Mouse (Mus musculus): Measurements from ENCODE around the gene Gm10142. TPM values are rescaled to one million over a fixed set of nuclear protein-coding genes. Genes with fewer than 3 reads are reported as not detected.
A peak's percentile ranks its signal among the peaks of the same experiment; 100 is the strongest.
"Not testable (repeated sequence)": the region's sequence is repeated elsewhere in the genome, so short reads cannot be mapped to it uniquely, and the experiment has no call there.

The Gm10142 gene
- polyA plus RNA-seq, 1 experiment from 2014 or later, result not detected

GRCm38 (mm10) chr10:77706326-77706725, 9.3 kb upstream of the Gm10142 start, which contains the start of gene Gm10272:
Gm10272 (plus strand) TSS chr10:77706626.
- Histone ChIP-seq H3K4me3 (no peak within 1 kb of the TSS), H3K4me1 (no peaks in the 10 kb centered on the region)

GRCm38 (mm10) chr10:77709831-77710230, 5.8 kb upstream of the Gm10142 start:
- Histone ChIP-seq H3K4me3 (no peak overlapping the region), H3K9me3 (peaks cover 28% of the 10 kb centered on the region), H3K27me3 (ENCODE audit: poor library complexity, severe bottlenecking) (no peaks in the 10 kb centered on the region), H3K36me3 (replicated peaks) (no peaks in the 10 kb centered on the region), H3K4me1 (no peaks in the 10 kb centered on the region), H3K27ac (no peak overlapping the region)
- DNase-seq (ENCODE audit: extremely low spot score, low spot score), result no peak
- whole genome bisulfite sequencing, result 78% methylated on average over 3 of the region's 3 CpGs

More at GRCm38 (mm10) chr10:77706326-77706725, 9.3 kb upstream of the Gm10142 start, which contains the start of gene Gm10272:
- Histone ChIP-seq H3K36me3 (replicated peaks) (no peaks in the 10 kb centered on the region), H3K27me3 (ENCODE audit: poor library complexity, severe bottlenecking) (no peaks in the 10 kb centered on the region), H3K9me3 (peaks cover 38% of the 10 kb centered on the region), H3K27ac (no peak within 1 kb of the TSS)
- no peak for DNase-seq (ENCODE audit: extremely low spot score, low spot score)
- WGBS, result 96% methylated on average over 1 of the region's 1 CpGs

GRCm38 (mm10) chr10:77711157-77711556, 4.5 kb upstream of the Gm10142 start, which contains the start of gene Gm10024:
Gm10024 (plus strand) TSS chr10:77711457.
- not testable (repeated sequence) for H3K4me1 ChIP-seq; H3K36me3 ChIP-seq (replicated peaks); DNase-seq (ENCODE audit: extremely low spot score, low spot score); H3K4me3 ChIP-seq; H3K27ac ChIP-seq; H3K27me3 ChIP-seq (ENCODE audit: poor library complexity, severe bottlenecking)
- H3K9me3 ChIP-seq, result peaks cover 15% of the 10 kb centered on the region

DNA sequence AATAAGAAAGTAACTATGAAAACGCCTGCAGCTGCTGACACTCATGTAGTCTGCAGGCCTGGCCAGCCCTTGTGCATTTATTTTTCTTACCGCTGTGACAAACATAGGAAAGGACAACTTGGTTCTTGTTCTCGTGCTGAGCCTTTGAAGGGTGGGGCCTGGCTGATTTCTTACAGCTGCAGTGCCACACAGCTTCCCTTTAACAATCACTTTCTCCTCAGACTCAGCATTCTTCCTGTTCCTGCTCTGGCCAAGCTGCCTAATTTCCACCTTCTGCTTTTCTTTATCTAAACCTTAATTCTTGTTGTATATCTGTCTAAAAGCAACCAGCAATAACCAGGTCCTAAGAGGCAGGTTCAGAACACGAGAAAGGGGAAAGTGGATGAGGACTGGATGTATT, 1.9 kb upstream of the Gm10142 start:
- peaks cover 7% of the 10 kb centered on the region; the same call in 1 of the 2 replicates for H3K9me3 ChIP-seq
- H3K36me3 ChIP-seq (replicated peaks), result no peaks in the 10 kb centered on the region
- WGBS, result 84% methylated on average over 4 of the region's 4 CpGs
- no peak overlapping the region for H3K4me3 ChIP-seq
- no peak overlapping the region for H3K27ac ChIP-seq
- no peaks in the 10 kb centered on the region for H3K27me3 ChIP-seq (ENCODE audit: poor library complexity, severe bottlenecking)
- H3K4me1 ChIP-seq, result no peaks in the 10 kb centered on the region
- no peak for DNase-seq (ENCODE audit: extremely low spot score, low spot score)

DNA sequence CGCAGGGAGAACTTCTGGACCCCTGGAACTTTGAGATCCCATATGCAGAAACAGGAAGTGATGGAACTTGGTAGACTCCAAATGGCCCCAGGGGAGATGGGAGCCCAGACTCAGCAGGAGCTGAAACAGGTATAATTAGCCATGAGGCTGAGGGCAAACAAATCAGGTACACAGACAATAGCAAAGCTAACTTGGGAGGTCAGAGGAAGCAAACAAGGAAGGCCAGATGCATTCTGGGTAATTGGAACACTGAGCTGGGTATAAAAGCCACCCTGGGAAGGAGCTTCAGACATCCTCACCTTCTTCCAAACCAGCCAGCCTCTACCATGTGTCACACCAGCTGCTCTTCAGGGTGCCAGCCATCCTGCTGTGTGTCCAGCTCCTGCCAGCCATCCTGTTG, 4.7 kb downstream of the Gm10142 start, which contains the start of gene Krtap12-1:
Krtap12-1 (plus strand) TSS at position 301 of the 400 bp plus-strand sequence.
- 89% methylated on average over 1 of the region's 1 CpGs for WGBS

GRCm38 (mm10) chr10:77724855-77725254, 9.2 kb downstream of the Gm10142 start:
- Histone ChIP-seq H3K4me1 (peaks cover 4% of the 10 kb centered on the region; the same call in 1 of the 2 replicates), H3K27ac (no peak overlapping the region), H3K4me3 (no peak overlapping the region), H3K27me3 (ENCODE audit: poor library complexity, severe bottlenecking) (no peaks in the 10 kb centered on the region), H3K9me3 (peaks cover 7% of the 10 kb centered on the region; the same call in 1 of the 2 replicates), H3K36me3 (replicated peaks) (no peaks in the 10 kb centered on the region)
- DNase-seq (ENCODE audit: extremely low spot score, low spot score), result no peak
- WGBS, result 73% methylated on average over 8 of the region's 8 CpGs

More for the DNA sequence above, 4.7 kb downstream of the Gm10142 start, which contains the start of gene Krtap12-1:
- not testable (repeated sequence) for H3K9me3 ChIP-seq; H3K4me3 ChIP-seq; DNase-seq (ENCODE audit: extremely low spot score, low spot score); H3K36me3 ChIP-seq (replicated peaks); H3K27me3 ChIP-seq (ENCODE audit: poor library complexity, severe bottlenecking); H3K27ac ChIP-seq; H3K4me1 ChIP-seq

- no peak for DNase-seq (ENCODE audit: extremely low spot score, low spot score)
- Histone ChIP-seq H3K27ac (no peak within 1 kb of the TSS), H3K27me3 (ENCODE audit: poor library complexity, severe bottlenecking) (no peaks in the 10 kb centered on the region), H3K4me1 (peaks cover 4% of the 10 kb centered on the region; the same call in 1 of the 2 replicates), H3K4me3 (no peak within 1 kb of the TSS), H3K36me3 (replicated peaks) (no peaks in the 10 kb centered on the region), H3K9me3 (no peaks in the 10 kb centered on the region)
- WGBS, result 44% methylated on average over 3 of the region's 3 CpGs
Observed at GRCm38 (mm10) chr10:77726186-77726585, 10.6 kb downstream of the Gm10142 start, which contains the start of gene Gm10100. Gm10100 (plus strand) TSS chr10:77726486.

DNA sequence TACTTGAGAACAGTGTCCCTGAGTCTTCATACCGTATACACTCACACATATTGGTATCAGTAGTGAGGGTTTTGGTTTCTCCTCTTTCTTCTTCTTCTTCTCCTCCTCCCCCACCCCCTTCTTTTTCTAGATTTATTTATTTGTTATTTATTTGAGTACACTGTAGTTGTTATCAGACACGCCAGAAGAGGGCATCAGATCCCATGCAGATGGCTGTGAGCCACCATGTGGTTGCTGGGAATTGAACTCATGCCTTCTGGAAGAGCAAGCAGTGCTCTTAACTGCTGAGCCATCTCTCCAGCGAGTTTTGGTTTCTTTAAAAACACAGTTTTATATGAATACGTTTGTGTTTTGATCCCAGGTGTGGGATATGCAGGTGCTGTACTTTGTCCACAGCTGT, 12.7 kb downstream of the Gm10142 start:
- no peak overlapping the region for H3K4me3 ChIP-seq
- peaks cover 4% of the 10 kb centered on the region; the same call in 1 of the 2 replicates for H3K4me1 ChIP-seq
- DNase-seq (ENCODE audit: extremely low spot score, low spot score), result no peak
- 60% methylated on average over 4 of the region's 4 CpGs for WGBS
- H3K27me3 ChIP-seq (ENCODE audit: poor library complexity, severe bottlenecking), result no peaks in the 10 kb centered on the region
- no peaks in the 10 kb centered on the region for H3K9me3 ChIP-seq
- H3K36me3 ChIP-seq (replicated peaks), result no peaks in the 10 kb centered on the region
- no peak overlapping the region for H3K27ac ChIP-seq

DNA sequence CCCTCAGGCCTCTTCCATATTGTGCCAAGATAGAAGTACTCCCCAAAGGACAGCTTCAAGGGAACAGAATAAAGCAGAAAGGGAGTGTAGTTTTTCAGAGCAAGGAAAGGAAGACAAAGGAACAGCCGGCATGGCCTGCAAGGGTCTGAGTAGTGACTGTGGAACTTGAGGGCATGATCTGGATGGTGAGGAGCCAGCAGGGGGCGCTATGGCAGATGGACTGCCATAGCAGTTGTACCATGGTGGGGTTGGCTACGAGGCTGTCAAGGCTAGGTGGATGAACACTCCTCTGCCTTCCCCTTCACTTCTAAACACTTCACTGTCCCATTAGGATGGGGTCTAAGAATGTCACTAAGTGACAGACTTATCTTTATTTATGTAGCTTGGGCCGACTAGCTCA, 13.6 kb downstream of the Gm10142 start:
- H3K4me1 ChIP-seq, result peaks cover 4% of the 10 kb centered on the region; the same call in 1 of the 2 replicates
- no peak overlapping the region for H3K4me3 ChIP-seq
- no peaks in the 10 kb centered on the region for H3K36me3 ChIP-seq (replicated peaks)
- DNase-seq (ENCODE audit: extremely low spot score, low spot score), result no peak
- WGBS, result 50% methylated on average over 4 of the region's 4 CpGs
- no peaks in the 10 kb centered on the region for H3K27me3 ChIP-seq (ENCODE audit: poor library complexity, severe bottlenecking)
- peaks cover 3% of the 10 kb centered on the region; the same call in 1 of the 2 replicates for H3K9me3 ChIP-seq
- no peak overlapping the region for H3K27ac ChIP-seq

DNA sequence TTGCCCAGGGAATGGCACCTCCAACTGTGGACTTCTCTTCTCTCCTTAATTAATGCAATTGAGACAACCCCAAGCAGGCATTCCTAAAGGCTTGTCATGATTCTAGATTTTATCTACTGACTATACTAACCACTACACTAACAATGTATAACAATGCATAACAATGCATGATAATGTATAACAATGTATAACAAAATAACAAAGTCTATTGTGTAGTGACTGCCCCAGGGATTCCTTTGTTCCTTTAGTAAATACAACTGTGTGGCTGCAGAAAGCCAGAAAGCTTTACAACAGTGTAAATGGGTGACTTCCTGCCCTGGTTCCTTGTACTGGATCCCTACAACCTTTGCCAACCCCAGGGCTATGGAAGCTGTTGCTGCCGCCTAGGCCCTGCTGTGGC, 20.3 kb downstream of the Gm10142 start:
- Histone ChIP-seq H3K4me3 (no peak overlapping the region), H3K9me3 (peaks cover 12% of the 10 kb centered on the region), H3K27ac (no peak overlapping the region), H3K36me3 (replicated peaks) (no peaks in the 10 kb centered on the region), H3K27me3 (ENCODE audit: poor library complexity, severe bottlenecking) (no peaks in the 10 kb centered on the region), H3K4me1 (peaks cover 21% of the 10 kb centered on the region)
- no peak for DNase-seq (ENCODE audit: extremely low spot score, low spot score)
- WGBS, result 83% methylated on average over 1 of the region's 1 CpGs

- no peaks in the 10 kb centered on the region for H3K36me3 ChIP-seq (replicated peaks)
- no peak overlapping the region for H3K4me3 ChIP-seq
- peaks cover 12% of the 10 kb centered on the region for H3K9me3 ChIP-seq
- H3K4me1 ChIP-seq, result peaks cover 37% of the 10 kb centered on the region
- no peaks in the 10 kb centered on the region for H3K27me3 ChIP-seq (ENCODE audit: poor library complexity, severe bottlenecking)
- no peak for DNase-seq (ENCODE audit: extremely low spot score, low spot score)
- no peak overlapping the region for H3K27ac ChIP-seq
- 89% methylated on average over 4 of the region's 4 CpGs for WGBS
Observed at GRCm38 (mm10) chr10:77738929-77739328, 23.3 kb downstream of the Gm10142 start.

DNA sequence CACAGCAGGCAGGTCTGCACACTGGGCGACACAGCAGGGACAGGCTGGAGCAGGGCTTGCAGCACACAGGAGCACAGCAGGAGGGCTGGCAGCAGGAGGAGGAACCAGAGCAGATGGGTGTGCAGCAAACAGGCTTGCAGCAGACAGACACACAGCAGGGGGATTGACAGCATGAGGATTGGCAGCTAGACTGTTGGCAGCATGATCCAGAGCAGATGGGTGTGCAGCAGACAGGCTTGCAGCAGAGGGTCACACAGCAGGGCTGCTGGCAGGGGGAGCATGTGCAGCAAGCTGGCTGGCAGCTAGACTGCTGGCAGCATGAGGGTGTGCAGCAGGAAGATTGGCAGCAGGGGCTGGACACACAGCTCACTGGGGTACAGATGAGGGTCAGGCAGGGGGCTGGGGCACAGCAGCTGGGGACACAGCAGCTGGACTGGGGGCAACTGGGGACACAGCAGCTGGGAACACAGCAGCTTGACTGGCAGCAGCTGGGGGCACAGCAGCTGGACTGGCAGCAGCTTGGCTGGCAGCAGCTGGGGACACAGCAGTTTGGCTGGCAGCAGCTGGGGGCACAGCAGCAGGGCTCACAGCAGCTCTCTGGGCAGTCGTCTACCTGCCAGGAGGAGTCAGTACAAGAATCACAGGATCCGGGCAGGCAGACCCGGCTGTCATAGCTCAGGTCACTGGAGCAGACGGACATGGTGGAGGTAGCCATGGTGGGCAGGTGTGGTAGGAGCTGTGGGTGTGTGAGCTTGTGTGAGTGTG, 26.5 kb downstream of the Gm10142 start, which contains the start of gene Gm18596:
Gm18596 (minus strand) TSS at position 715 of the 765 bp plus-strand sequence.
- Histone ChIP-seq H3K27ac (peak within 1 kb of the TSS; percentile 60; the same call in 1 of the 2 replicates), H3K4me1 (peaks cover 32% of the 10 kb centered on the region)
- not testable (repeated sequence) for H3K27me3 ChIP-seq (ENCODE audit: poor library complexity, severe bottlenecking); H3K36me3 ChIP-seq (replicated peaks); H3K9me3 ChIP-seq; H3K4me3 ChIP-seq; DNase-seq (ENCODE audit: extremely low spot score, low spot score)
- WGBS, result 52% methylated on average over 5 of the region's 5 CpGs

DNA sequence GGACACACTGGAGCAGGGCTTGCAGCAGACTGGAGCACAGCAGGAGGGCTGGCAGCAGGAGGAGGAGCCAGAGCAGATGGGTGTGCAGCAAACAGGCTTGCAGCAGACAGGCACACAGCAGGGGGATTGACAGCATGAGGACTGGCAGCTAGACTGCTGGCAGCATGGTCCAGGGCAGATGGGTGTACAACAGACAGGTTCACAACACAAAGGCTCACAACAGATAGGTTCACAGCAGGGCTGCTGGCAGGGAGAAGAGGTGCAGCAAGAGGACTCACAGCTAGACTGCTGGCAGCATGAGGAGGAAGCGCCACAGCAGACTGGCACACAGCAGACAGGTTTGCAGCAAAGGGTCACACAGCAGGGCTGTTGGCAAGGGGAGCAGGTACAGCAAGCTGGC, 35.1 kb downstream of the Gm10142 start:
- DNase-seq (ENCODE audit: extremely low spot score, low spot score); H3K36me3 ChIP-seq (replicated peaks); H3K4me3 ChIP-seq; H3K4me1 ChIP-seq; H3K27me3 ChIP-seq (ENCODE audit: poor library complexity, severe bottlenecking); H3K9me3 ChIP-seq: not testable (repeated sequence)
- H3K27ac ChIP-seq, result 0 out of 2 replicates have a peak overlapping the region, but pooled peaks have one; percentile 20
- WGBS, result 81% methylated on average over 1 of the region's 1 CpGs

All from forebrain, embryonic 10.5 days (tissue).